Mouse (Mus musculus) liver, embryonic 16.5 days (tissue): Measurements from ENCODE around the gene Pcyox1. TPM values are rescaled to one million over a fixed set of nuclear protein-coding genes. Genes with fewer than 3 reads are reported as not detected.

Source experiments
- ATAC-seq: fragments of 200-750 bp; cut with Nextera tagmentation; 2 replicates; pipeline ENCODE4 v1.8.0; 2017; ENCODE audit warnings: low read depth, mild to moderate bottlenecking, moderate number of reproducible peaks, moderate library complexity
- H3K27ac ChIP-seq: fragments of 300-500 bp; sonication (generic); 2 replicates; pipeline ENCODE4 v1.5.1; 2014; ENCODE audit warnings: mild to moderate bottlenecking, low read length
- H3K27me3 ChIP-seq: fragments of 300-500 bp; sonication (generic); 2 replicates; pipeline ENCODE4 v1.6.1; 2014; ENCODE audit warnings: low read depth, low read length, mixed read lengths; ENCODE audit not compliant: control insufficient read depth, insufficient read depth
- H3K36me3 ChIP-seq: fragments of 300-500 bp; sonication (generic); 2 replicates; pipeline ENCODE4 v1.6.1; 2014; ENCODE audit warnings: mild to moderate bottlenecking; ENCODE audit not compliant: control insufficient read depth, insufficient read depth
- H3K4me1 ChIP-seq: fragments of 300-500 bp; sonication (generic); 2 replicates; pipeline ENCODE4 v1.6.1; 2014; ENCODE audit warnings: low read depth, low read length, mixed read lengths; ENCODE audit not compliant: control insufficient read depth
- H3K4me2 ChIP-seq: fragments of 300-500 bp; sonication (generic); 2 replicates; pipeline ENCODE4 v1.6.1; 2014; ENCODE audit warnings: low read depth, low read length, mixed read lengths
- H3K4me3 ChIP-seq: fragments of 300-500 bp; sonication (generic); 2 replicates; pipeline ENCODE4 v1.5.1; 2014; ENCODE audit warnings: low read depth, mild to moderate bottlenecking, low read length
- H3K9ac ChIP-seq: fragments of 300-500 bp; sonication (generic); 2 replicates; pipeline ENCODE4 v1.6.1; 2014; ENCODE audit warnings: low read depth, low read length
- H3K9me3 ChIP-seq: fragments of 300-500 bp; sonication (generic); replicated peaks from 2 replicates; pipeline ENCODE4 v1.6.1; 2016; ENCODE audit warnings: low read length; ENCODE audit not compliant: control insufficient read depth
- WGBS: fragments of 180-500 bp; shearing (Covaris S2); extraction: QIAGEN DNeasy Blood & Tissue Kit; methylation state at CpG from one replicate; pipeline ENCODE4 v1.1.7; 2014; ENCODE audit not compliant: insufficient replicate concordance; 5-methylcytosine and 5-hydroxymethylcytosine counted together
- polyA plus RNA-seq: library from polyadenylated mRNA; unstranded; fragments of >200 nt; fragmentation: Nextera tagmentation; extraction: Ambion mirVana; gene quantifications from 2 replicates; pipeline ENCODE4 v1.2.1, GENCODE M21; 2015

Gene Pcyox1
- 76.6 and 83.2 TPM in 2 replicates for polyA plus RNA-seq

GRCm38 (mm10) chr6:86396581-86397256 lies at the start of gene Pcyox1:
Gene Pcyox1 (minus strand): TSS chr6:86397154.
- Histone ChIP-seq H3K36me3 (peaks cover 7% of the 10 kb centered on the region), H3K27me3 (no peaks in the 10 kb centered on the region), H3K4me2 (peak within 1 kb of the TSS; percentile 89), H3K27ac (peak within 1 kb of the TSS; percentile 89), H3K4me3 (peak within 1 kb of the TSS; percentile 95), H3K9me3 (no peaks in the 10 kb centered on the region), H3K9ac (peak within 1 kb of the TSS; percentile 85), H3K4me1 (peaks cover 31% of the 10 kb centered on the region)
- peak; percentile 87 for ATAC-seq
- under 1% methylated on average over 50 of the region's 51 CpGs for WGBS

- Histone ChIP-seq H3K9ac (no peak overlapping the region), H3K4me2 (no peak overlapping the region), H3K27me3 (no peaks in the 10 kb centered on the region), H3K4me1 (no peaks in the 10 kb centered on the region), H3K9me3 (no peaks in the 10 kb centered on the region), H3K27ac (no peak overlapping the region), H3K36me3 (peaks cover 24% of the 10 kb centered on the region), H3K4me3 (no peak overlapping the region)
- WGBS, result 84% methylated on average over 18 of the region's 18 CpGs
- ATAC-seq, result no peak
Measured at GRCm38 (mm10) chr6:86445551-86445950, 48.6 kb upstream of the Pcyox1 start.

GRCm38 (mm10) chr6:86441571-86441970 lies 44.6 kb upstream of the Pcyox1 start:
- H3K9ac ChIP-seq, result no peak overlapping the region
- no peaks in the 10 kb centered on the region for H3K27me3 ChIP-seq
- 94% methylated on average over 10 of the region's 10 CpGs for WGBS
- H3K4me3 ChIP-seq, result no peak overlapping the region
- no peaks in the 10 kb centered on the region for H3K9me3 ChIP-seq
- peaks cover 14% of the 10 kb centered on the region for H3K36me3 ChIP-seq
- no peak overlapping the region for H3K27ac ChIP-seq
- H3K4me1 ChIP-seq, result peaks cover 8% of the 10 kb centered on the region
- no peak overlapping the region for H3K4me2 ChIP-seq
- no peak for ATAC-seq

GRCm38 (mm10) chr6:86439531-86439930 lies 42.6 kb upstream of the Pcyox1 start:
- no peak overlapping the region for H3K27ac ChIP-seq
- H3K4me3 ChIP-seq, result peak overlapping the region; percentile 71
- 81% methylated on average over 1 of the region's 1 CpGs for WGBS
- H3K9me3 ChIP-seq, result no peaks in the 10 kb centered on the region
- ATAC-seq, result no peak
- peaks cover 6% of the 10 kb centered on the region for H3K36me3 ChIP-seq
- H3K4me1 ChIP-seq, result peaks cover 8% of the 10 kb centered on the region
- H3K4me2 ChIP-seq, result peak overlapping the region; percentile 71
- no peaks in the 10 kb centered on the region for H3K27me3 ChIP-seq
- peak overlapping the region; percentile 91 for H3K9ac ChIP-seq

GRCm38 (mm10) chr6:86439119-86439496 lies 42.2 kb upstream of the Pcyox1 start:
- under 1% methylated on average over 13 of the region's 13 CpGs for WGBS

GRCm38 (mm10) chr6:86438272-86439118 lies 41.5 kb upstream of the Pcyox1 start, which contains the start of gene C87436:
Gene C87436 (plus strand): TSS chr6:86438374.
- WGBS, result under 1% methylated on average over 59 of the region's 59 CpGs
- ATAC-seq, result peak; percentile 94
- H3K4me3 ChIP-seq, result peak within 1 kb of the TSS; percentile 71
- peak within 1 kb of the TSS; percentile 91 for H3K9ac ChIP-seq
- H3K27ac ChIP-seq, result peak within 1 kb of the TSS; percentile 95
- no peaks in the 10 kb centered on the region for H3K9me3 ChIP-seq
- no peaks in the 10 kb centered on the region; the same call in none of the 2 replicates for H3K36me3 ChIP-seq
- peaks cover 8% of the 10 kb centered on the region for H3K4me1 ChIP-seq
- H3K27me3 ChIP-seq, result no peaks in the 10 kb centered on the region
- peak within 1 kb of the TSS; percentile 71 for H3K4me2 ChIP-seq

More at GRCm38 (mm10) chr6:86439119-86439496, 42.2 kb upstream of the Pcyox1 start:
- peak overlapping the region; percentile 71 for H3K4me3 ChIP-seq
- ATAC-seq, result no peak
- peak overlapping the region; percentile 91 for H3K9ac ChIP-seq
- peaks cover 8% of the 10 kb centered on the region for H3K4me1 ChIP-seq
- peak overlapping the region; percentile 95 for H3K27ac ChIP-seq
- H3K36me3 ChIP-seq, result peaks cover 6% of the 10 kb centered on the region
- no peaks in the 10 kb centered on the region for H3K9me3 ChIP-seq
- H3K27me3 ChIP-seq, result no peaks in the 10 kb centered on the region
- peak overlapping the region; percentile 71 for H3K4me2 ChIP-seq

- H3K27me3 ChIP-seq, result no peaks in the 10 kb centered on the region
- H3K4me3 ChIP-seq, result peak overlapping the region; percentile 71
- peak overlapping the region; percentile 95 for H3K27ac ChIP-seq
- peaks cover 8% of the 10 kb centered on the region for H3K4me1 ChIP-seq
- no peaks in the 10 kb centered on the region for H3K9me3 ChIP-seq
- 2% methylated on average over 14 of the region's 14 CpGs for WGBS
- no peaks in the 10 kb centered on the region; the same call in 1 of the 2 replicates for H3K36me3 ChIP-seq
- H3K9ac ChIP-seq, result peak overlapping the region; percentile 91
- ATAC-seq, result peak; percentile 55
- peak overlapping the region; percentile 71 for H3K4me2 ChIP-seq
Measured at GRCm38 (mm10) chr6:86437711-86438110, 40.8 kb upstream of the Pcyox1 start.

- Histone ChIP-seq H3K36me3 (no peaks in the 10 kb centered on the region; the same call in 1 of the 2 replicates), H3K4me1 (no peaks in the 10 kb centered on the region; the same call in 1 of the 2 replicates), H3K4me2 (no peak overlapping the region), H3K27ac (no peak overlapping the region), H3K9ac (no peak overlapping the region), H3K9me3 (no peaks in the 10 kb centered on the region), H3K27me3 (no peaks in the 10 kb centered on the region), H3K4me3 (no peak overlapping the region)
- WGBS, result 72% methylated on average over 1 of the region's 1 CpGs
- no peak for ATAC-seq
Measured at GRCm38 (mm10) chr6:86433696-86434095, 36.7 kb upstream of the Pcyox1 start.
